In genomic region chr8:61665021-61665420, GRCm38 (mm10) we compare ENCODE assay signal across 13 mouse cellular contexts.
A peak's percentile ranks its signal among the peaks of the same experiment; 100 is the strongest.
DNase-seq lines count a peak whose midpoint lies in the region; ATAC-seq and TF ChIP-seq lines count a peak whose summit lies in the region.
"Had no signal": no experiment of that assay in that cellular context is flagged by ENCODE, and none has a peak within 500 bp of the region (broad histone marks: within the 10 kb centered on the region; RNA-seq: fewer than 3 reads in every experiment).

No protein-coding gene starts in this region.

- no peaks in the 10 kb centered on the region for H3K27me3 ChIP-seq in liver, adult 2 months (ENCODE audit: control insufficient read depth, insufficient read depth, low read length)
- H3K27me3 ChIP-seq in embryonic facial prominence, embryonic 10.5 days (replicated peaks; ENCODE audit: low read depth, poor library complexity, severe bottlenecking): no peaks in the 10 kb centered on the region
- H3K27me3 ChIP-seq in heart, embryonic 11.5 days (ENCODE audit: control insufficient read depth, insufficient read depth, low read length): no peaks in the 10 kb centered on the region
- H3K27me3 ChIP-seq in lung, embryonic 16.5 days (ENCODE audit: control insufficient read depth, insufficient read depth, low read depth, low read length): no peaks in the 10 kb centered on the region

- H3K9ac ChIP-seq in liver, adult 2 months (ENCODE audit: low read depth, low read length): no peak overlapping the region
- H3K9ac ChIP-seq in heart, embryonic 11.5 days (ENCODE audit: low read depth, low read length): no peak overlapping the region
- H3K9ac ChIP-seq in lung, embryonic 16.5 days (ENCODE audit: low read length): no peak overlapping the region

- no peak overlapping the region for H3K27ac ChIP-seq in liver, adult 2 months (replicated peaks; ENCODE audit: insufficient read depth, low read depth, low read length)
- peak overlapping the region; percentile 32; the same call in 1 of the 2 replicates for H3K27ac ChIP-seq in embryonic facial prominence, embryonic 10.5 days (replicated peaks)
- H3K27ac ChIP-seq in heart, embryonic 11.5 days (ENCODE audit: low read depth, low read length): no peak overlapping the region
- H3K27ac ChIP-seq in lung, embryonic 16.5 days (ENCODE audit: low read length): peak overlapping the region; percentile 77
- H3K27ac ChIP-seq: kidney, postnatal 0 days had no signal

- peak; percentile 46; the same call in 1 of the 2 replicates for ATAC-seq in heart, embryonic 11.5 days (replicated peaks; ENCODE audit: insufficient number of reproducible peaks, low FRiP score, low TSS enrichment)
- peak; percentile 83 for ATAC-seq in lung, embryonic 16.5 days (ENCODE audit: low read depth)
- ATAC-seq: midbrain, embryonic 16.5 days had no signal

- H3K9me3 ChIP-seq in embryonic facial prominence, embryonic 10.5 days: no peaks in the 10 kb centered on the region
- H3K9me3 ChIP-seq in heart, embryonic 11.5 days (replicated peaks; ENCODE audit: control insufficient read depth, low read length): no peaks in the 10 kb centered on the region
- no peaks in the 10 kb centered on the region for H3K9me3 ChIP-seq in lung, embryonic 16.5 days (ENCODE audit: control insufficient read depth, low read length)

- TF ChIP-seq POLR2A in liver, adult 2 months (IDR thresholded peaks at IDR 0.05; ENCODE audit: extremely low read depth, insufficient read depth, low read length): no peak

- no peaks in the 10 kb centered on the region for H3K79me2 ChIP-seq in liver, adult 2 months (ENCODE audit: control insufficient read depth, insufficient read depth, low read length)

- DNase-seq in liver, adult 2 months (ENCODE audit: extremely low read depth, low read depth, low spot score): peak; percentile 40
- no peak for DNase-seq in liver
- DNase-seq in embryonic facial prominence, embryonic 10.5 days (ENCODE audit: low spot score): peak; percentile 47
- DNase-seq in cerebellum, adult 9-11 months: no peak
- no peak for DNase-seq in layer of hippocampus, postnatal 36 days
- no peak for DNase-seq in cerebellum, postnatal 4 days (ENCODE audit: low spot score in 2 of 2)
- DNase-seq: adrenal gland, postnatal 25 days; cerebellum, adult 2 months; thymus, postnatal 4 days had no signal

- H3K4me1 ChIP-seq in liver, adult 2 months (ENCODE audit: control insufficient read depth, insufficient read depth, low read length): no peaks in the 10 kb centered on the region
- H3K4me1 ChIP-seq in embryonic facial prominence, embryonic 10.5 days: peaks cover 37% of the 10 kb centered on the region
- peaks cover 20% of the 10 kb centered on the region for H3K4me1 ChIP-seq in heart, embryonic 11.5 days (ENCODE audit: control insufficient read depth, insufficient read depth, low read length)
- peaks cover 33% of the 10 kb centered on the region for H3K4me1 ChIP-seq in lung, embryonic 16.5 days (replicated peaks; ENCODE audit: control insufficient read depth, insufficient read depth, low read length)

- TF ChIP-seq CTCF in liver, adult 2 months (IDR thresholded peaks at IDR 0.05; ENCODE audit: low read depth, low read length): no peak

- no peaks in the 10 kb centered on the region for H3K36me3 ChIP-seq in liver, adult 2 months (ENCODE audit: control insufficient read depth, insufficient read depth, low read length)
- H3K36me3 ChIP-seq in embryonic facial prominence, embryonic 10.5 days (replicated peaks): peaks cover 16% of the 10 kb centered on the region
- peaks cover 9% of the 10 kb centered on the region for H3K36me3 ChIP-seq in heart, embryonic 11.5 days (ENCODE audit: control insufficient read depth, insufficient read depth, low read length)
- no peaks in the 10 kb centered on the region for H3K36me3 ChIP-seq in lung, embryonic 16.5 days (ENCODE audit: control insufficient read depth, insufficient read depth, low read length)

- 43% methylated on average over 8 of the region's 8 CpGs for WGBS in liver, adult 2 months
- WGBS in embryonic facial prominence, embryonic 10.5 days: 21% methylated on average over 8 of the region's 8 CpGs
- WGBS in heart, embryonic 11.5 days (ENCODE audit: insufficient replicate concordance): 26% methylated on average over 8 of the region's 8 CpGs
- 26% methylated on average over 8 of the region's 8 CpGs for WGBS in lung, embryonic 16.5 days

- no peak overlapping the region for H3K4me2 ChIP-seq in heart, embryonic 11.5 days
- H3K4me2 ChIP-seq in lung, embryonic 16.5 days (ENCODE audit: low read depth, low read length): no peak overlapping the region

- no peak overlapping the region for H3K4me3 ChIP-seq in liver, adult 2 months (ENCODE audit: insufficient read depth, low read depth, low read length)
- H3K4me3 ChIP-seq in embryonic facial prominence, embryonic 10.5 days: no peak overlapping the region; the same call in 1 of the 2 replicates
- no peak overlapping the region for H3K4me3 ChIP-seq in heart, embryonic 11.5 days (ENCODE audit: low read depth, low read length)
- H3K4me3 ChIP-seq in lung, embryonic 16.5 days (ENCODE audit: low read length): no peak overlapping the region

Comparison
In these comparisons a context has a peak if more than half of its experiments do, and no peak if none do; other contexts are left out.
1. DNase-seq: peak in liver, adult 2 months (single experiment) and embryonic facial prominence, embryonic 10.5 days (single experiment); none in liver (single experiment), cerebellum, adult 9-11 months (single experiment), layer of hippocampus, postnatal 36 days (0 of 2) and cerebellum, postnatal 4 days (0 of 2).
2. H3K27ac ChIP-seq: peak in embryonic facial prominence, embryonic 10.5 days (single experiment) and lung, embryonic 16.5 days (single experiment); none in liver, adult 2 months (single experiment) and heart, embryonic 11.5 days (single experiment).